Mouse (Mus musculus) gastrocnemius, postnatal 36 days (tissue): ENCODE data around the gene Hist2h3c1. TPM values are rescaled to one million over a fixed set of nuclear protein-coding genes. Genes with fewer than 3 reads are reported as not detected.
A peak's percentile ranks its signal among the peaks of the same experiment; 100 is the strongest.
"Not testable (repeated sequence)": the region's sequence is repeated elsewhere in the genome, so short reads cannot be mapped to it uniquely, and the experiment has no call there.

Source experiments
- DNase-seq, 2 experiments: peaks; one replicate each; pipeline ENCODE4 v3.0.0; 2022
- intact Hi-C: fragments of 180-260 bp; cut with DNase I; formaldehyde crosslinking; loops from one replicate; pipeline ENCODE4 v1.15.1; 2025
- long read RNA-seq, 2 experiments: library from polyadenylated mRNA; stranded (forward); transcript quantifications; one replicate each; pipeline ENCODE4 v2.0.0; 2021
- total RNA-seq, 2 experiments: library from RNA; stranded (reverse); gene quantifications; 2 replicates each; pipeline ENCODE4 v1.2.3; 2021

Hist2h3c1 gene
- total RNA-seq: not detected
- long read RNA-seq, experiment 1, partial matches to known transcripts: 0 of 1 reads
- long read RNA-seq, experiment 1, other reads (novel, unspliced or antisense): 0 of 1 reads
- long read RNA-seq, experiment 2, partial matches to known transcripts: 0 of 2 reads
- long read RNA-seq, experiment 2, other reads (novel, unspliced or antisense): 0 of 2 reads

DNA sequence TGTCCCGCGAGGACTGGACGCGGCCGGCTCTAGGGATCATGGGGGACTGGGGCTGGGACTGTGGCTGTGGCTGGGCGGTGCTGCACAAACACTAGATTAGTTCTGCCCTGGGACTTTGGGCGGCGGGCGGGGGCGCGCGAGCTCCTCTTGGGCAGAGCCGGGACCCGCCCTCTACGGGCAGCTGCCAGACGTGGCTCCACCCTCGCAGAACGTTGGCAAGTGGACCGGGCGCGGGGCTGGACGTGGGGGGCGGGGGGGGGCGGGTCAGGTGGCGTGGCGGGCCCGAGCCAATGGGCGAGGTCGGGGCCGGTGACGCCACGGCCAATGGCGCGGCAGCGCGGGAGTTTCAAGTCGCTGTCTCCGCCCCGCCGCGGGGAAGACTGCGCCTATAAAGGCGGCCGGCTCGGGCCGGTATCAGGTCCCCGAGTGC, at the start of gene Hist2h3c1:
Gene Hist2h3c1 (plus strand): TSS at position 259 of the 430 bp plus-strand sequence.
- intact Hi-C loops, DNase-seq: not testable (repeated sequence)

DNA sequence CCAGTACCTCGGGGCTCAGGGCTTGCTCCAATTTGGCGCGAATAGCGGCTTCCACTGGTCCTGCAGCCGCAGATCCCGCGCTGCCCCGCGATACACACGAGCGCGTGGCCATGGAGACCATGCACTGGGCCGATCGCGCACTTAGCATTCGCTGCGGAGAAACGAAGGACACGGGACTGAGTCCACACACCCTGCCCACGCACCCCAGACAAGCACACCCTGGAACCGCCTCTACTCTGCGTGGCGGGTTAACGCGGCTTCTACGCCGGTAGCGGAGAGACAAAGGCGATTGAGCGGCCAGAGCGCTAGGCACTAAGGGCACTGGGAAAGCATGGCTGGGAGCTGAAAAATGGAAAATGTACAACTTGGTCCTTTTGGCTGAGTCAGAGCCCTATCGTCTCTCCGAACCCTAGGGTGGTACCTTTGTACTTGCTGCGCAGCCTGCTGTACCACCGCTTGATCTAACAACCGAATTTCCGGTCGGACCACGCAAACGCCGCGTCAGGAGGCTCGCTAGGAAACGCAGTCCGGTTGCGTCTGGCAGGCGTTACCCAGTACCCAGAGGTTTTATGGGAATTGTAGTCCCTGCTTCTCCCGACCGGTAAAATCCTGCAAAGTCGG, 49.2 kb upstream of the Hist2h3c1 start:
- intact Hi-C loops: no loop called here
- peak; percentile 76 for DNase-seq

DNA sequence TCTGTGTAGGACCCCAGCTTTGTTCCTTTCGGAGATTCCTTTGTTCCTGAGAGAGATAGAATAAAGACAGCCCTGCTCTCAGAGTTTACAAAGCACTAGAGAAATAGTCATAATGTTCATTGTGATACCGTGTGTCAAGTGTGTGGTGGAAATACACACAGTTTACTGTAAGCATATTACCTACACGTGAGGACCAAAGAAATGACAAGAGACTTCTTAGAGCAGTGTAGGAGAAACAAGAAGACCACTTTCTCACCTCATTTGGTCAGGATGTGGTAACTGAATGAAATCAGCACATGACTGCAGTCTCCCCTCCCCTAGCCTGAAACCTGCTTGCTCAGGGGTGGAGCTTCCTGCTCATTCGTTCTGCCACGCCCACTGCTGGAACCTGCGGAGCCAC, 48.3 kb upstream of the Hist2h3c1 start:
- intact Hi-C loops: no loop called here
- DNase-seq: no peak

DNA sequence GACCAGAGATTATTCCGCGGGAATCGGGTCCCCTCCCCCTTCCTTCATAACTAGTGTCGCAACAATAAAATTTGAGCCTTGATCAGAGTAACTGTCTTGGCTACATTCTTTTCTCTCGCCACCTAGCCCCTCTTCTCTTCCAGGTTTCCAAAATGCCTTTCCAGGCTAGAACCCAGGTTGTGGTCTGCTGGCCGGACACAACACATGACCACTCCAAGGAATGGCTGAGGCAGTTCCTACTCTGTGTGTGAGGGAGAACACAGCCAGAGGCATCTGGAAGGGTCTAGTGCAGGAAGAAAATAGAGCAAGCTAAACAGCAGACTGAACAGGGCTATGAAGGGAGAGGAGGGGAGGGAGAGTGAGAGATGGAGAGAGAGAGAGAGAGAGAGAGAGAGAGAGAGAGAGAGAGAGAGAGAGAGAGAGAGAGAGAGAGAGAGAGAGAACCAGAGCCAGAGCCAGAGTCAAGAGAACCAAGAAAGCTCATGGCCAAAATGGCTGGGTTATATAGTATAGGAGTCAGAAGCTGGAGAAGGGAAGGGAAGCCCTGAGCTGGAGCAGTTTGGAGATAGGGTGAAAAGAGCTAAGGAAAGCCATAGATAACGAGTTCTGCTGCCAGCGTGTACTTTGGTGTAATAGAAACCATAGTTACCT, 47.8 kb upstream of the Hist2h3c1 start:
- DNase-seq, intact Hi-C loops: not testable (repeated sequence)

DNA sequence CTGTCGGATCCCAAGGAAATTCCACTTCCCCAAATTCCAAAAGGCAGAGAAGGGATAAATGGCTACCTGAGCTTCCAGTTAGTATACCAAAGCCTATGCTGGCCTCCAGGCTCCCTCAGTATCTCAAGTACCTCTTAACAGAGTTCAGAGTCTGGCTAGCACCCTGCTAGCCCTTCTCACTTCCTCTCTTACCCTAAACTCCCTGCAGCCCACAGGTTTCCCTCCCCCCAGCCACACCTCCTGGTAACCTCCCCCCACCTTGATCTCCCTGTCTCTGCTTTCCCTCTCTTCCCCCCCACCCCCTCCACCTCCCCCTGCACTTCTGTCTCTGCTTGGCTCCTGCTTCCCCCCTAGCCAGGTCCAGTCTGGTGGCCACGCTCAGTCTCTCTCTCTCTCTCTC, 46.8 kb upstream of the Hist2h3c1 start:
- no peak for DNase-seq
- intact Hi-C loops: no loop called here

DNA sequence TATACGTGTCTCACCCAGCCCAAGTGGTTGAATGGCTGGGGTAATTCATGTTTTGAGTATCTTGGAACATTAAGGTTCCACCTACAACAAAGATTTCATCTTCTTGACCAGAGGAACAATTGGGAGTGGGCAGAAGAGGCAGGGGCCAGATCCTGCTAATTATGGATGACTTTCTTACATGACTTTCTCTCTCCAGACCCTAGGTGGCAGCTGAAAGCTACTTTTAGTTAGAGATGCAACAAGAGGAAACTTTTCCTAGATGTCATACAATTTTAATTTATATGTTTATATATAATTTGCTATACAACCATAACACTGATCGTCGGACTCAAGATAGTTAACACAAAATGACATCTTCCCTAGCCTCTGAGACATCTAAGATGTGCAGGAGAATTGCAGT, 38.7 kb upstream of the Hist2h3c1 start:
- intact Hi-C loops: no loop called here
- no peak for DNase-seq

GRCm38 (mm10) chr3:96209242-96209641, 37.2 kb upstream of the Hist2h3c1 start:
- no peak for DNase-seq
- intact Hi-C loops: no loop called here

- intact Hi-C loops: no loop called here
- DNase-seq: no peak
Measured at GRCm38 (mm10) chr3:96219191-96219641, 27.3 kb upstream of the Hist2h3c1 start.

- peak; percentile 26 to 78 for DNase-seq
- intact Hi-C loops: no loop called here
Measured at GRCm38 (mm10) chr3:96219661-96220130, 26.8 kb upstream of the Hist2h3c1 start, which contains the start of the genes Bola1 and Hist2h2ab. Gene Bola1, minus strand, starts transcription at chr3:96219709. Gene Hist2h2ab, plus strand, starts transcription at chr3:96219865.

- DNase-seq: peak in 1 of 2 experiments; percentile 74
- intact Hi-C loops: not testable (repeated sequence)
Measured at GRCm38 (mm10) chr3:96220131-96220764, 26.2 kb upstream of the Hist2h3c1 start.

DNA sequence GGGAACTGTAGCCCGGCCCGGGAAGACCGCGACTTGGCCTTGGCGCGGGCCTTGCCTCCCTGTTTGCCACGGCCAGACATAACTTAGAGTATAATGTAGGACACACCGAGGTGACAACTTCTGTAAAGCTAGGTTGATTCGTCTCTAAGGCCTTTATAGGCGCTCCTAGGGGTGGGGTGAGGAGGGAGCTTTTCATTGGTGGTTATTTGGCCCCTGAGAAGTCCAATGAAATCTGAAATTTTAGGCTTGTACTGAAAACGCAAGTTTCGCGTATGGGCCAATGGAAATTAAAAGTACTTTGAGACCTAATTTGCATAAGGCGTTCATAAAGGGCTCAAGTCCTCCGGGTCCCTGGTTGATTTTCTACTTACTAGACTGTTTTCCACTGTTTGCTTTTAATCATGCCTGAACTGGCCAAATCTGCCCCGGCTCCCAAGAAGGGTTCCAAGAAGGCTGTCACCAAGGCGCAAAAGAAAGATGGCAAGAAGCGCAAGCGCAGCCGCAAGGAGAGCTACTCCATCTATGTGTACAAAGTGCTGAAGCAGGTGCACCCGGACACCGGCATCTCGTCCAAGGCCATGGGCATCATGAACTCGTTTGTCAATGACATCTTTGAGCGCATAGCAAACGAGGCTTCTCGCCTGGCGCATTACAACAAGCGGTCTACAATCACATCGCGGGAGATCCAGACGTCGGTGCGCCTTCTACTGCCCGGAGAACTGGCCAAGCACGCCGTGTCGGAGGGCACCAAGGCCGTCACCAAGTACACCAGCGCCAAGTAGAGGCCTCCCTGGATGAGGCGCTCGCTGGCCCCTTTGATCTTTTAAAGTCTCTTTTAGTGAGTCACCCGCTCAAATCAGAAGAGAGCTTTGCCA, 25.5 kb upstream of the Hist2h3c1 start, which contains the start of the genes Hist2h2ac and Hist2h2be:
Gene Hist2h2ac (minus strand): TSS at position 116 of the 875 bp plus-strand sequence.
Gene Hist2h2be (plus strand): TSS at position 355 of the 875 bp plus-strand sequence.
- peak; percentile 58 to 75 for DNase-seq
- intact Hi-C loops: no loop called here

- DNase-seq: no peak
- intact Hi-C loops: no loop called here
Measured at GRCm38 (mm10) chr3:96221640-96222038, 24.8 kb upstream of the Hist2h3c1 start.

DNA sequence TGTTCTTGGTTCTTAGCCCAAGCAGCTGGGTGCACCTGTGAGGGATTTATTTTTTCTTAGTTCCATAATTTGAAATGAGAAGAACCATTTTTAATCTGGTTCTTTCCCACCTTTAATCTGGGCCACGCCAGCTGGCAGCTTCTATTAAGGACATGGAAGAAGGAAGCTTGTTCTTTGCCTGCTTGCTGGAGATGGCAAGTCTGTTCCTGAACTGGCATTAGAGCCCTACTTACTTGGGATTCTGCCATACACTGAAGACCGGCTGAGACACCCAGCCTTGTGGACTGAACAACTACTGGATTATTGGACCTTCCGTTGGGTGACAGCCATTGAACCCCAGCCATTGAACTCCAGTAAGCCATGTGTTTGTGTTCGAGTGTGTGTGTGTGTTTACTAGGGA, 23.7 kb upstream of the Hist2h3c1 start:
- intact Hi-C loops: no loop called here
- no peak for DNase-seq

GRCm38 (mm10) chr3:96225421-96225820, 21.1 kb upstream of the Hist2h3c1 start:
- intact Hi-C loops: loop anchor here (5.0 kb wide), 1 partner anchor 153 kb away; no protein-coding TSS in a partner anchor
- no peak for DNase-seq

DNA sequence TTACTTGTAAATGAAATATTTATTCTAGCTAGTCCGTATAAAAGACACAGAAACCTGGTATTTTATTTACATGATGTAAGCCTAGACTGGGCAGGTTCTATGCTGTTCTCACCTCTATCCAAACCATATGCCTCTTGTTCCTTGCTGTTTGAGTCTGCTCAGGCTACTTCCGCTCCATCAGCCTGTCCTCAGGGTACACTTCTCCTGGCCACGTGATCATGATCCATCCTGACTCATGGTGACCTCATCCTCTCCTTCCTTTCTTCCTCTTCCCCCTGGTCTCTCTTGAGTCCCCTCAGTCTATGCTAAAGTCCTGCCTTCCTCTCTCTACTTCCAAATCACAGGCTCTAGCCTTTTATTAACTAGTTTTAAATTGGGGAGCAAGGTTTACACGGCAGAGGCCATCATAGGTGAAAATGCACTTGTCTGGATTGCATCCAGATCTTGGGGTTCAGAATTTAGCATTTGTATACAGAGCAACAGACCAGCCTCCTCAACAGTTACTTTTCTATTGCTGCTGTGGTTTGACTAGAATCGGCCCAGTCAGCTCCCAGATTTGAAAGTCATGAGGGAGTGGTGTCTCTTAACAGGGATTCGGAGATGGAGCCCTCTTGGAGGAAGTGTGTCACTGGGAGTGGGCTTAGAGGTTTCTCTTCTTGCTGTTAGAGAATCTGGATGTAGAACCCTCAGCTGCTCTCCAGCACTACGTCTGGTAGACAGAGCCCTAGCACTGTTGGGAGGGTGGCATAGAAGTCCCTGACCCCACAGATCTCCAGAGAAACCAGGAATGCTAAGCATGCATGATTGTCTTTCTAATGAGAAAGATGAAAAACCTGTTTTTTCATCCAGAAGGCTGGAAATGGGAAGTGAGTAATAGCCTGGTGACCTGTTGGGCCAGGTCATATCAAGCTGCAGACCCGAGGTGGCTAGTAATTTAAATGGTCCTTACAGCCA, 19.5 kb upstream of the Hist2h3c1 start:
- intact Hi-C loops: loop anchor here (5.0 kb wide), 1 partner anchor 155 kb away; no protein-coding TSS in a partner anchor
- DNase-seq: no peak

- no peak for DNase-seq
- intact Hi-C loops: loop anchor here (5.0 kb wide), 1 partner anchor 157 kb away; no protein-coding TSS in a partner anchor
Measured at GRCm38 (mm10) chr3:96228828-96229227, 17.7 kb upstream of the Hist2h3c1 start.

GRCm38 (mm10) chr3:96230404-96230803, 16.1 kb upstream of the Hist2h3c1 start:
- intact Hi-C loops: no loop called here
- DNase-seq: no peak
